Mouse (Mus musculus) hindbrain, embryonic 16.5 days (tissue): ENCODE results near the gene Fhl3. TPM values are rescaled to one million over a fixed set of nuclear protein-coding genes. Genes with fewer than 3 reads are reported as not detected.
"Not testable (repeated sequence)": the region's sequence is repeated elsewhere in the genome, so short reads cannot be mapped to it uniquely, and the experiment has no call there.

Experiments used
- ATAC-seq: fragments of 200-750 bp; cut with Nextera tagmentation; 2 replicates; pipeline ENCODE4 v1.8.0; 2017; ENCODE audit warnings: moderate TSS enrichment, moderate library complexity
- H3K27ac ChIP-seq: fragments of 300-500 bp; sonication (generic); 2 replicates; pipeline ENCODE4 v1.5.1; 2014; ENCODE audit warnings: low read depth, mild to moderate bottlenecking, control low read depth, low read length, moderate library complexity
- H3K27me3 ChIP-seq: fragments of 300-500 bp; sonication (generic); replicated peaks from 2 replicates; pipeline ENCODE4 v1.6.1; 2014; ENCODE audit warnings: low read length; ENCODE audit not compliant: control insufficient read depth, insufficient read depth
- H3K36me3 ChIP-seq: fragments of 300-500 bp; sonication (generic); 2 replicates; pipeline ENCODE4 v1.6.1; 2014; ENCODE audit warnings: mild to moderate bottlenecking, low read length, moderate library complexity, mixed read lengths; ENCODE audit not compliant: control insufficient read depth, insufficient read depth
- H3K4me1 ChIP-seq: fragments of 300-500 bp; sonication (generic); 2 replicates; pipeline ENCODE4 v1.6.1; 2014; ENCODE audit warnings: low read depth, low read length; ENCODE audit not compliant: control insufficient read depth, insufficient read depth
- H3K4me2 ChIP-seq: fragments of 300-500 bp; sonication (generic); 2 replicates; pipeline ENCODE4 v1.6.1; 2014; ENCODE audit warnings: mild to moderate bottlenecking, low read length, control low read depth, moderate library complexity
- H3K4me3 ChIP-seq: fragments of 300-500 bp; sonication (generic); 2 replicates; pipeline ENCODE4 v1.5.1; 2014; ENCODE audit warnings: mild to moderate bottlenecking, low read length, control low read depth, moderate library complexity
- H3K9ac ChIP-seq: fragments of 300-500 bp; sonication (generic); 2 replicates; pipeline ENCODE4 v1.6.1; 2014; ENCODE audit warnings: low read depth, mild to moderate bottlenecking, control low read depth, low read length, moderate library complexity
- H3K9me3 ChIP-seq: fragments of 300-500 bp; sonication (generic); 2 replicates; pipeline ENCODE4 v1.6.1; 2014; ENCODE audit warnings: mild to moderate bottlenecking, low read length, moderate library complexity; ENCODE audit not compliant: control insufficient read depth
- WGBS: fragments of 180-500 bp; shearing (Covaris S2); extraction: QIAGEN DNeasy Blood & Tissue Kit; methylation state at CpG from one replicate; pipeline ENCODE4 v1.1.7; 2014; 5-methylcytosine and 5-hydroxymethylcytosine counted together
- polyA plus RNA-seq: library from polyadenylated mRNA; unstranded; fragments of >200 nt; fragmentation: Nextera tagmentation; extraction: Ambion mirVana; gene quantifications from 2 replicates; pipeline ENCODE4 v1.2.1, GENCODE M21; 2015

Gene Fhl3
- polyA plus RNA-seq, 1 experiment from 2014 or later, result 1.5 TPM

GRCm38 (mm10) chr4:124713850-124714249, 13.3 kb downstream of the Fhl3 start:
- not testable (repeated sequence) for H3K9me3 ChIP-seq, H3K27ac ChIP-seq, H3K9ac ChIP-seq, H3K36me3 ChIP-seq, H3K4me2 ChIP-seq, ATAC-seq, H3K4me3 ChIP-seq
- WGBS, result 81% methylated on average over 5 of the region's 5 CpGs
- peaks cover 12% of the 10 kb centered on the region for H3K27me3 ChIP-seq
- peaks cover 17% of the 10 kb centered on the region for H3K4me1 ChIP-seq

- under 1% methylated on average over 53 of the region's 57 CpGs for WGBS
- ATAC-seq, result peak; percentile 97
- H3K27me3 ChIP-seq, result peaks cover 6% of the 10 kb centered on the region; the same call in 1 of the 2 replicates
Observed at GRCm38 (mm10) chr4:124714545-124715481, 14.3 kb downstream of the Fhl3 start, which contains the start of gene Sf3a3. Gene Sf3a3 (plus strand): TSS chr4:124714776.

GRCm38 (mm10) chr4:124719101-124719500, 18.6 kb downstream of the Fhl3 start:
- Histone ChIP-seq H3K36me3 (peaks cover 37% of the 10 kb centered on the region), H3K4me2 (no peak overlapping the region), H3K9ac (no peak overlapping the region), H3K4me1 (peaks cover 13% of the 10 kb centered on the region), H3K27ac (no peak overlapping the region), H3K4me3 (no peak overlapping the region), H3K27me3 (no peaks in the 10 kb centered on the region), H3K9me3 (no peaks in the 10 kb centered on the region)
- 95% methylated on average over 4 of the region's 4 CpGs for WGBS
- no peak for ATAC-seq

More at GRCm38 (mm10) chr4:124714545-124715481, 14.3 kb downstream of the Fhl3 start, which contains the start of gene Sf3a3:
- H3K4me1 ChIP-seq, result peaks cover 13% of the 10 kb centered on the region
- peak within 1 kb of the TSS; percentile 83 for H3K4me3 ChIP-seq
- H3K9me3 ChIP-seq, result no peaks in the 10 kb centered on the region
- H3K27ac ChIP-seq, result peak within 1 kb of the TSS; percentile 71
- peaks cover 16% of the 10 kb centered on the region for H3K36me3 ChIP-seq
- H3K4me2 ChIP-seq, result peak within 1 kb of the TSS; percentile 99
- H3K9ac ChIP-seq, result peak within 1 kb of the TSS; percentile 83

- no peaks in the 10 kb centered on the region for H3K4me1 ChIP-seq
- no peaks in the 10 kb centered on the region for H3K9me3 ChIP-seq
- no peak overlapping the region for H3K4me2 ChIP-seq
- H3K36me3 ChIP-seq, result peaks cover 66% of the 10 kb centered on the region
- H3K27ac ChIP-seq, result no peak overlapping the region
- H3K4me3 ChIP-seq, result no peak overlapping the region
- no peaks in the 10 kb centered on the region for H3K27me3 ChIP-seq
- 82% methylated on average over 6 of the region's 6 CpGs for WGBS
- H3K9ac ChIP-seq, result no peak overlapping the region
- ATAC-seq, result no peak
Observed at GRCm38 (mm10) chr4:124726121-124726520, 25.6 kb downstream of the Fhl3 start.

GRCm38 (mm10) chr4:124736952-124737351, 36.5 kb downstream of the Fhl3 start:
- 77% methylated on average over 2 of the region's 2 CpGs for WGBS

GRCm38 (mm10) chr4:124737486-124737885, 37.0 kb downstream of the Fhl3 start:
- H3K27ac ChIP-seq, result no peak overlapping the region
- H3K4me2 ChIP-seq, result no peak overlapping the region
- no peaks in the 10 kb centered on the region for H3K27me3 ChIP-seq
- H3K4me3 ChIP-seq, result no peak overlapping the region
- H3K9me3 ChIP-seq, result no peaks in the 10 kb centered on the region
- ATAC-seq, result no peak
- H3K4me1 ChIP-seq, result peaks cover 11% of the 10 kb centered on the region
- 87% methylated on average over 5 of the region's 5 CpGs for WGBS
- H3K36me3 ChIP-seq, result 0 out of 2 replicates have a peak, but pooled peaks cover 3% of the 10 kb centered on the region
- no peak overlapping the region for H3K9ac ChIP-seq

More at GRCm38 (mm10) chr4:124736952-124737351, 36.5 kb downstream of the Fhl3 start:
- no peaks in the 10 kb centered on the region for H3K9me3 ChIP-seq
- H3K4me3 ChIP-seq, result no peak overlapping the region
- H3K36me3 ChIP-seq, result peaks cover 5% of the 10 kb centered on the region
- H3K4me2 ChIP-seq, result no peak overlapping the region
- no peak overlapping the region for H3K27ac ChIP-seq
- H3K4me1 ChIP-seq, result peaks cover 6% of the 10 kb centered on the region; the same call in 1 of the 2 replicates
- H3K27me3 ChIP-seq, result no peaks in the 10 kb centered on the region
- no peak for ATAC-seq
- H3K9ac ChIP-seq, result no peak overlapping the region

- Histone ChIP-seq H3K36me3 (0 out of 2 replicates have a peak, but pooled peaks cover 3% of the 10 kb centered on the region), H3K4me1 (peaks cover 14% of the 10 kb centered on the region), H3K9ac (no peak overlapping the region), H3K4me3 (no peak overlapping the region), H3K27me3 (no peaks in the 10 kb centered on the region), H3K27ac (no peak overlapping the region), H3K9me3 (no peaks in the 10 kb centered on the region), H3K4me2 (no peak overlapping the region)
- 70% methylated on average over 4 of the region's 4 CpGs for WGBS
- ATAC-seq, result no peak
Observed at GRCm38 (mm10) chr4:124738013-124738412, 37.5 kb downstream of the Fhl3 start.

- Histone ChIP-seq H3K4me3 (no peak overlapping the region), H3K9me3 (no peaks in the 10 kb centered on the region), H3K36me3 (no peaks in the 10 kb centered on the region), H3K4me1 (peaks cover 14% of the 10 kb centered on the region), H3K9ac (no peak overlapping the region), H3K27ac (no peak overlapping the region), H3K27me3 (no peaks in the 10 kb centered on the region), H3K4me2 (no peak overlapping the region)
- 60% methylated on average over 1 of the region's 1 CpGs for WGBS
- ATAC-seq, result no peak
Observed at GRCm38 (mm10) chr4:124738783-124739182, 38.3 kb downstream of the Fhl3 start.
